Mouse (Mus musculus): ENCODE measurements around the gene Dglucy.

The Dglucy gene

GRCm38 (mm10) chr12:100839079-100839600 lies 60.3 kb downstream of the Dglucy start:
- DNase-seq (ENCODE audit: extremely low read depth, insufficient read length, low spot score) = no peak

- DNase-seq (ENCODE audit: extremely low read depth, insufficient read length, low spot score) = no peak
Observed at GRCm38 (mm10) chr12:100839926-100840325, 61.1 kb downstream of the Dglucy start.

GRCm38 (mm10) chr12:100841211-100841792 lies 62.4 kb downstream of the Dglucy start:
- peak; percentile 37 for DNase-seq (ENCODE audit: extremely low read depth, insufficient read length, low spot score)

GRCm38 (mm10) chr12:100843171-100843570 lies 64.3 kb downstream of the Dglucy start:
- DNase-seq (ENCODE audit: extremely low read depth, insufficient read length, low spot score) = no peak

GRCm38 (mm10) chr12:100844546-100844945 lies 65.7 kb downstream of the Dglucy start:
- no peak for DNase-seq (ENCODE audit: extremely low read depth, insufficient read length, low spot score)

GRCm38 (mm10) chr12:100845829-100846228 lies 67.0 kb downstream of the Dglucy start:
- no peak for DNase-seq (ENCODE audit: extremely low read depth, insufficient read length, low spot score)

GRCm38 (mm10) chr12:100846566-100846965 lies 67.7 kb downstream of the Dglucy start:
- DNase-seq (ENCODE audit: extremely low read depth, insufficient read length, low spot score) = no peak

GRCm38 (mm10) chr12:100847437-100848080 lies 68.7 kb downstream of the Dglucy start:
- no peak for DNase-seq (ENCODE audit: extremely low read depth, insufficient read length, low spot score)

GRCm38 (mm10) chr12:100849421-100850138 lies 70.7 kb downstream of the Dglucy start:
- no peak for DNase-seq (ENCODE audit: extremely low read depth, insufficient read length, low spot score)

- DNase-seq (ENCODE audit: extremely low read depth, insufficient read length, low spot score) = no peak
Observed at GRCm38 (mm10) chr12:100852370-100852769, 73.5 kb downstream of the Dglucy start.

GRCm38 (mm10) chr12:100856337-100856736 lies 77.5 kb downstream of the Dglucy start:
- DNase-seq (ENCODE audit: extremely low read depth, insufficient read length, low spot score) = no peak

- no peak for DNase-seq (ENCODE audit: extremely low read depth, insufficient read length, low spot score)
Observed at GRCm38 (mm10) chr12:100857791-100858190, 78.9 kb downstream of the Dglucy start.

GRCm38 (mm10) chr12:100862272-100862671 lies 83.4 kb downstream of the Dglucy start:
- no peak for DNase-seq (ENCODE audit: extremely low read depth, insufficient read length, low spot score)

- no peak for DNase-seq (ENCODE audit: extremely low read depth, insufficient read length, low spot score)
Observed at GRCm38 (mm10) chr12:100862856-100863446, 84.1 kb downstream of the Dglucy start.

GRCm38 (mm10) chr12:100865072-100865471 lies 86.2 kb downstream of the Dglucy start:
- DNase-seq (ENCODE audit: extremely low read depth, insufficient read length, low spot score) = no peak

GRCm38 (mm10) chr12:100865509-100866078 lies 86.7 kb downstream of the Dglucy start:
- no peak for DNase-seq (ENCODE audit: extremely low read depth, insufficient read length, low spot score)

- DNase-seq (ENCODE audit: extremely low read depth, insufficient read length, low spot score) = no peak
Observed at GRCm38 (mm10) chr12:100867097-100867496, 88.2 kb downstream of the Dglucy start.

GRCm38 (mm10) chr12:100868049-100868622 lies 89.3 kb downstream of the Dglucy start:
- no peak for DNase-seq (ENCODE audit: extremely low read depth, insufficient read length, low spot score)

- DNase-seq (ENCODE audit: extremely low read depth, insufficient read length, low spot score) = no peak
Observed at GRCm38 (mm10) chr12:100871234-100871633, 92.4 kb downstream of the Dglucy start.

- DNase-seq (ENCODE audit: extremely low read depth, insufficient read length, low spot score) = no peak
Observed at GRCm38 (mm10) chr12:100871841-100872240, 93.0 kb downstream of the Dglucy start.

- no peak for DNase-seq (ENCODE audit: extremely low read depth, insufficient read length, low spot score)
Observed at GRCm38 (mm10) chr12:100873612-100874011, 94.8 kb downstream of the Dglucy start.

Measured in 3134 (cell line).